Mouse (Mus musculus): ENCODE data around the gene Uhrf1. TPM values are rescaled to one million over a fixed set of nuclear protein-coding genes. Genes with fewer than 3 reads are reported as not detected.

Uhrf1 gene
- polyA plus RNA-seq, 1 experiment from 2014 or later = 23.5 TPM

GRCm38 (mm10) chr17:56288866-56289265, 14.3 kb upstream of the Uhrf1 start:
- no peak for ATAC-seq
- WGBS = 14% methylated on average over 3 of the region's 3 CpGs
- Histone ChIP-seq H3K4me3 (ENCODE audit: low read depth, low read length) (peak overlapping the region; percentile 58), H3K36me3 (ENCODE audit: control insufficient read depth, insufficient read depth) (peaks cover 28% of the 10 kb centered on the region), H3K27me3 (replicated peaks; ENCODE audit: control insufficient read depth, insufficient read depth, low read length) (no peaks in the 10 kb centered on the region), H3K4me2 (replicated peaks; ENCODE audit: low read depth) (peak overlapping the region; percentile 72), H3K9ac (ENCODE audit: low read depth, low read length) (peak overlapping the region; percentile 82), H3K9me3 (ENCODE audit: control insufficient read depth) (no peaks in the 10 kb centered on the region), H3K27ac (ENCODE audit: low read depth, low read length) (peak overlapping the region; percentile 95), H3K4me1 (replicated peaks; ENCODE audit: control insufficient read depth, insufficient read depth, low read length) (no peaks in the 10 kb centered on the region)
- no peak for TF ChIP-seq CTCF (IDR thresholded peaks at IDR 0.05; ENCODE audit: low read depth)

GRCm38 (mm10) chr17:56289371-56290331, 13.5 kb upstream of the Uhrf1 start:
- Histone ChIP-seq H3K4me2 (replicated peaks; ENCODE audit: low read depth) (peak overlapping the region; percentile 72), H3K36me3 (ENCODE audit: control insufficient read depth, insufficient read depth) (peaks cover 20% of the 10 kb centered on the region), H3K27me3 (replicated peaks; ENCODE audit: control insufficient read depth, insufficient read depth, low read length) (no peaks in the 10 kb centered on the region), H3K4me3 (ENCODE audit: low read depth, low read length) (peak overlapping the region; percentile 58), H3K9me3 (ENCODE audit: control insufficient read depth) (no peaks in the 10 kb centered on the region), H3K27ac (ENCODE audit: low read depth, low read length) (peak overlapping the region; percentile 95), H3K9ac (ENCODE audit: low read depth, low read length) (peak overlapping the region; percentile 82), H3K4me1 (replicated peaks; ENCODE audit: control insufficient read depth, insufficient read depth, low read length) (no peaks in the 10 kb centered on the region)
- no peak for TF ChIP-seq CTCF (IDR thresholded peaks at IDR 0.05; ENCODE audit: low read depth)
- ATAC-seq = peak; percentile 22
- 5% methylated on average over 23 of the region's 23 CpGs for WGBS

- Histone ChIP-seq H3K4me3 (ENCODE audit: low read depth, low read length) (peak overlapping the region; percentile 58), H3K36me3 (ENCODE audit: control insufficient read depth, insufficient read depth) (peaks cover 11% of the 10 kb centered on the region)
- 3% methylated on average over 17 of the region's 17 CpGs for WGBS
Measured at GRCm38 (mm10) chr17:56290388-56291170, 12.5 kb upstream of the Uhrf1 start.

GRCm38 (mm10) chr17:56291171-56291511, 12.0 kb upstream of the Uhrf1 start:
- H3K9ac ChIP-seq (ENCODE audit: low read depth, low read length) = peak overlapping the region; percentile 8; the same call in 1 of the 2 replicates
- peak overlapping the region; percentile 72 for H3K4me2 ChIP-seq (replicated peaks; ENCODE audit: low read depth)
- peaks cover 5% of the 10 kb centered on the region for H3K36me3 ChIP-seq (ENCODE audit: control insufficient read depth, insufficient read depth)
- H3K27me3 ChIP-seq (replicated peaks; ENCODE audit: control insufficient read depth, insufficient read depth, low read length) = no peaks in the 10 kb centered on the region
- H3K27ac ChIP-seq (ENCODE audit: low read depth, low read length) = peak overlapping the region; percentile 95
- TF ChIP-seq CTCF (IDR thresholded peaks at IDR 0.05; ENCODE audit: low read depth) = peak; percentile 96
- WGBS = under 1% methylated on average over 16 of the region's 16 CpGs
- no peak overlapping the region for H3K4me3 ChIP-seq (ENCODE audit: low read depth, low read length)
- ATAC-seq = peak; percentile 80
- no peaks in the 10 kb centered on the region for H3K4me1 ChIP-seq (replicated peaks; ENCODE audit: control insufficient read depth, insufficient read depth, low read length)
- H3K9me3 ChIP-seq (ENCODE audit: control insufficient read depth) = no peaks in the 10 kb centered on the region

More at GRCm38 (mm10) chr17:56290388-56291170, 12.5 kb upstream of the Uhrf1 start:
- Histone ChIP-seq H3K27ac (ENCODE audit: low read depth, low read length) (peak overlapping the region; percentile 95), H3K4me1 (replicated peaks; ENCODE audit: control insufficient read depth, insufficient read depth, low read length) (no peaks in the 10 kb centered on the region), H3K4me2 (replicated peaks; ENCODE audit: low read depth) (peak overlapping the region; percentile 72), H3K27me3 (replicated peaks; ENCODE audit: control insufficient read depth, insufficient read depth, low read length) (no peaks in the 10 kb centered on the region), H3K9me3 (ENCODE audit: control insufficient read depth) (no peaks in the 10 kb centered on the region), H3K9ac (ENCODE audit: low read depth, low read length) (peak overlapping the region; percentile 82)
- peak; percentile 80 for ATAC-seq
- TF ChIP-seq CTCF (IDR thresholded peaks at IDR 0.05; ENCODE audit: low read depth) = no peak

- no peak for ATAC-seq
- H3K27ac ChIP-seq (ENCODE audit: low read depth, low read length) = peak overlapping the region; percentile 95
- WGBS = 85% methylated on average over 7 of the region's 7 CpGs
- no peaks in the 10 kb centered on the region for H3K4me1 ChIP-seq (replicated peaks; ENCODE audit: control insufficient read depth, insufficient read depth, low read length)
- peak overlapping the region; percentile 72 for H3K4me2 ChIP-seq (replicated peaks; ENCODE audit: low read depth)
- no peak overlapping the region for H3K9ac ChIP-seq (ENCODE audit: low read depth, low read length)
- no peak overlapping the region for H3K4me3 ChIP-seq (ENCODE audit: low read depth, low read length)
- no peaks in the 10 kb centered on the region for H3K36me3 ChIP-seq (ENCODE audit: control insufficient read depth, insufficient read depth)
- no peaks in the 10 kb centered on the region for H3K27me3 ChIP-seq (replicated peaks; ENCODE audit: control insufficient read depth, insufficient read depth, low read length)
- no peak for TF ChIP-seq CTCF (IDR thresholded peaks at IDR 0.05; ENCODE audit: low read depth)
- H3K9me3 ChIP-seq (ENCODE audit: control insufficient read depth) = no peaks in the 10 kb centered on the region
Measured at GRCm38 (mm10) chr17:56291826-56292475, 11.2 kb upstream of the Uhrf1 start.

Data from intestine, postnatal 0 days (tissue).